Mouse (Mus musculus) liver, postnatal 0 days (tissue): ENCODE data around the gene Prss16. TPM values are rescaled to one million over a fixed set of nuclear protein-coding genes. Genes with fewer than 3 reads are reported as not detected.

Source experiments
- ATAC-seq: fragments of 200-750 bp; cut with Nextera tagmentation; 2 replicates; pipeline ENCODE4 v1.8.0; 2017; ENCODE audit warnings: mild to moderate bottlenecking, moderate library complexity
- DNase-seq: peaks from one replicate; pipeline ENCODE4 v3.0.0-alpha.2; 2016
- H3K27ac ChIP-seq: fragments of 300-500 bp; sonication (generic); 2 replicates; pipeline ENCODE4 v1.5.1; 2014; ENCODE audit warnings: antibody characterized with exemption, moderate library complexity, mild to moderate bottlenecking, low read depth
- H3K27me3 ChIP-seq: fragments of 300-500 bp; sonication (generic); 2 replicates; pipeline ENCODE4 v1.6.1; 2014; ENCODE audit warnings: low read length, control low read depth, mixed read lengths; ENCODE audit not compliant: insufficient read depth
- H3K36me3 ChIP-seq: fragments of 300-500 bp; sonication (generic); replicated peaks from 2 replicates; pipeline ENCODE4 v1.6.1; 2014; ENCODE audit warnings: mild to moderate bottlenecking, control low read depth, low read length, moderate library complexity, mixed read lengths; ENCODE audit not compliant: insufficient read depth
- H3K4me1 ChIP-seq: fragments of 300-500 bp; sonication (generic); 2 replicates; pipeline ENCODE4 v1.6.1; 2014; ENCODE audit warnings: antibody characterized with exemption, mild to moderate bottlenecking, control low read depth; ENCODE audit not compliant: insufficient read depth
- H3K4me2 ChIP-seq: fragments of 300-500 bp; sonication (generic); 2 replicates; pipeline ENCODE4 v1.6.1; 2014; ENCODE audit warnings: low read depth, mild to moderate bottlenecking, low read length, moderate library complexity, mixed read lengths
- H3K4me3 ChIP-seq: fragments of 300-500 bp; sonication (generic); 2 replicates; pipeline ENCODE4 v1.5.1; 2014; ENCODE audit warnings: low read depth, low read length
- H3K9ac ChIP-seq: fragments of 300-500 bp; sonication (generic); replicated peaks from 2 replicates; pipeline ENCODE4 v1.6.1; 2014; ENCODE audit warnings: mild to moderate bottlenecking, moderate library complexity
- H3K9me3 ChIP-seq: fragments of 300-500 bp; sonication (generic); 2 replicates; pipeline ENCODE4 v1.6.1; 2016; ENCODE audit warnings: mild to moderate bottlenecking, control low read depth, low read length, mixed read lengths
- CTCF ChIP-seq: sonication (generic); IDR thresholded peaks from 2 replicates; pipeline ENCODE4 v1.5.1; 2016; ENCODE audit warnings: antibody characterized with exemption, low read depth
- EP300 ChIP-seq: IDR thresholded peaks from 2 replicates; pipeline ENCODE4 v1.6.1; 2016; ENCODE audit warnings: antibody characterized with exemption, low read depth, mild to moderate bottlenecking
- WGBS: fragments of 180-500 bp; shearing (Covaris S2); extraction: QIAGEN DNeasy Blood & Tissue Kit; methylation state at CpG from one replicate; pipeline ENCODE4 v1.1.7; 2014; ENCODE audit not compliant: insufficient replicate concordance; 5-methylcytosine and 5-hydroxymethylcytosine counted together
- microRNA-seq: library from miRNA; unstranded; fragments of <30 nt; microRNA quantifications from one replicate; pipeline ENCODE4, GENCODE M21; 2016
- polyA plus RNA-seq: library from polyadenylated mRNA; unstranded; fragments of >200 nt; fragmentation: Nextera tagmentation; extraction: Ambion mirVana; gene quantifications from 2 replicates; pipeline ENCODE4 v1.2.1, GENCODE M21; 2015

Prss16 gene
- polyA plus RNA-seq, 1 experiment from 2014 or later, result 0.92 TPM

GRCm38 (mm10) chr13:21974726-21975473 is 34.6 kb downstream of the Prss16 start:
- ATAC-seq (peak; percentile 90), DNase-seq (peak; percentile 84)
- Histone ChIP-seq H3K4me2 (peak overlapping the region; percentile 63), H3K9ac (peak overlapping the region; percentile 71), H3K27me3 (no peaks in the 10 kb centered on the region), H3K36me3 (no peaks in the 10 kb centered on the region), H3K9me3 (no peaks in the 10 kb centered on the region), H3K4me3 (peak overlapping the region; percentile 61), H3K4me1 (no peaks in the 10 kb centered on the region), H3K27ac (peak overlapping the region; percentile 95)
- 4% methylated on average over 20 of the region's 20 CpGs for WGBS
- TF ChIP-seq EP300 (peak; percentile 64), CTCF (no peak)

- Histone ChIP-seq H3K9ac (peak overlapping the region; percentile 71), H3K36me3 (no peaks in the 10 kb centered on the region), H3K9me3 (no peaks in the 10 kb centered on the region), H3K4me3 (peak overlapping the region; percentile 61), H3K27me3 (no peaks in the 10 kb centered on the region), H3K4me1 (no peaks in the 10 kb centered on the region), H3K4me2 (peak overlapping the region; percentile 63), H3K27ac (peak overlapping the region; percentile 95)
- ATAC-seq, result peak; percentile 84
- under 1% methylated on average over 23 of the region's 23 CpGs for WGBS
- peak; percentile 94 for DNase-seq
- TF ChIP-seq EP300, result no peak
- peak; percentile 98 for TF ChIP-seq CTCF
Observed at GRCm38 (mm10) chr13:21974221-21974725, 35.3 kb downstream of the Prss16 start.

DNA sequence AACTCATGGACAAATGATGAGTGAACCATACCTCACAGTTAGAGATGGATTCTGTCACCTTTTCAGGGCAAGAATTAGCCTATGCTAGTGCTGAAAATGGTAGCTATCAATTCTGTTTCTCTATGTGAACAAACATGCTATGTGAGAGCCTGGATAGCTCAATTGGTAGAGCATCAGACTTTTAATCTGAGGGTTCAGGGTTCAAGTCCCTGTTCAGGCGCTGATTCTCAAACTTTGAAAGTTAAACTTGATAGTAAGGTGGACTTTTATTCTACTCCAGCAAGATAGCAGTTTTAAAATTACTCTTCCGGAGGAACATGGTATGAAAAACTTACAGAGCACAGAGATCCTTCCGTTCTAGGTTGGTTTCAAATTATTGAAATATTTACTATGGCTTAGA is 37.9 kb downstream of the Prss16 start:
- ATAC-seq, result no peak
- H3K4me2 ChIP-seq, result no peak overlapping the region
- H3K27ac ChIP-seq, result no peak overlapping the region
- no peak overlapping the region for H3K9ac ChIP-seq
- no peaks in the 10 kb centered on the region for H3K36me3 ChIP-seq
- WGBS, result 40% methylated on average over 3 of the region's 3 CpGs
- H3K4me1 ChIP-seq, result no peaks in the 10 kb centered on the region
- H3K9me3 ChIP-seq, result peaks cover 4% of the 10 kb centered on the region; the same call in 1 of the 2 replicates
- H3K27me3 ChIP-seq, result no peaks in the 10 kb centered on the region
- no peak overlapping the region for H3K4me3 ChIP-seq
- no peak for DNase-seq
- TF ChIP-seq EP300, result no peak
- TF ChIP-seq CTCF, result no peak

GRCm38 (mm10) chr13:21969816-21970215 is 39.7 kb downstream of the Prss16 start:
- no peak overlapping the region for H3K27ac ChIP-seq
- no peak overlapping the region for H3K4me2 ChIP-seq
- no peaks in the 10 kb centered on the region for H3K36me3 ChIP-seq
- no peak overlapping the region for H3K9ac ChIP-seq
- DNase-seq (no peak), ATAC-seq (no peak)
- no peaks in the 10 kb centered on the region for H3K27me3 ChIP-seq
- TF ChIP-seq CTCF (no peak), EP300 (no peak)
- peaks cover 4% of the 10 kb centered on the region; the same call in 1 of the 2 replicates for H3K9me3 ChIP-seq
- no peak overlapping the region for H3K4me3 ChIP-seq
- 40% methylated on average over 2 of the region's 2 CpGs for WGBS
- H3K4me1 ChIP-seq, result no peaks in the 10 kb centered on the region

GRCm38 (mm10) chr13:21969269-21969668 is 40.3 kb downstream of the Prss16 start:
- DNase-seq, result no peak
- no peak for ATAC-seq

More at GRCm38 (mm10) chr13:21969269-21969668, 40.3 kb downstream of the Prss16 start:
- Histone ChIP-seq H3K9me3 (peaks cover 4% of the 10 kb centered on the region; the same call in 1 of the 2 replicates), H3K27ac (no peak overlapping the region), H3K4me3 (no peak overlapping the region), H3K27me3 (no peaks in the 10 kb centered on the region), H3K4me2 (no peak overlapping the region), H3K4me1 (no peaks in the 10 kb centered on the region), H3K36me3 (no peaks in the 10 kb centered on the region), H3K9ac (no peak overlapping the region)
- WGBS, result 61% methylated on average over 1 of the region's 1 CpGs
- no peak for TF ChIP-seq CTCF
- no peak for TF ChIP-seq EP300

Small RNAs within 50 kb of the gene (microRNA-seq; reads per million reads assigned to microRNA genes)
- gene Gm44390 (not detected), gene Gm44486 (not detected)

Other genes starting within 250 kb of the Prss16 start
- gene Hist1h1b, start 229.1 kb downstream of the Prss16 start, polyA plus RNA-seq, result 20.0 and 27.9 TPM in 2 replicates
- 95.1 and 107 TPM in 2 replicates for gene Hist1h3i, start 226.4 kb downstream of the Prss16 start, polyA plus RNA-seq
- 8.4 and 11.4 TPM in 2 replicates for gene Hist1h2an, start 222.5 kb downstream of the Prss16 start, polyA plus RNA-seq
- gene Hist1h2bp, start 222.3 kb downstream of the Prss16 start, polyA plus RNA-seq, result 2.4 and 4.6 TPM in 2 replicates
- gene Hist1h2bq, start 199.5 kb downstream of the Prss16 start, polyA plus RNA-seq, result 14.3 and 15.4 TPM in 2 replicates
- not detected in 2 replicates for gene Hist1h2ao, start 199.3 kb downstream of the Prss16 start, polyA plus RNA-seq
- gene Hist1h4m, start 198.0 kb downstream of the Prss16 start, polyA plus RNA-seq, result not detected in 2 replicates
- gene Hist1h4n, start 177.5 kb downstream of the Prss16 start, polyA plus RNA-seq, result 9.2 and 9.8 TPM in 2 replicates
- gene Hist1h2ap, start 176.2 kb downstream of the Prss16 start, polyA plus RNA-seq, result 3,753 and 3,756 TPM in 2 replicates
- gene Hist1h2br, start 176.0 kb downstream of the Prss16 start, polyA plus RNA-seq, result 14.9 and 15.6 TPM in 2 replicates
- 0.27 and 0.32 TPM in 2 replicates for gene Zfp184, start 64.6 kb downstream of the Prss16 start, polyA plus RNA-seq
- not detected in 2 replicates for gene Pom121l2, start 28.5 kb downstream of the Prss16 start, polyA plus RNA-seq
- 8.6 and 9.9 TPM in 2 replicates for gene Hist1h2ah, start 25.8 kb upstream of the Prss16 start, polyA plus RNA-seq
- gene Hist1h2bk, start 26.1 kb upstream of the Prss16 start, polyA plus RNA-seq, result 1.7 and 2.2 TPM in 2 replicates
- 18.0 and 18.3 TPM in 2 replicates for gene Hist1h4i, start 31.6 kb upstream of the Prss16 start, polyA plus RNA-seq
- gene Hist1h2ag, start 33.2 kb upstream of the Prss16 start, polyA plus RNA-seq, result 7.4 and 9.4 TPM in 2 replicates
- 5.1 and 5.3 TPM in 2 replicates for gene Hist1h2bj, start 33.5 kb upstream of the Prss16 start, polyA plus RNA-seq
- not detected in 2 replicates for gene Vmn1r188, start 74.7 kb upstream of the Prss16 start, polyA plus RNA-seq
- gene Vmn1r189, start 96.1 kb upstream of the Prss16 start, polyA plus RNA-seq, result not detected in 2 replicates
- not detected in 2 replicates for gene Vmn1r191, start 174.2 kb upstream of the Prss16 start, polyA plus RNA-seq
- not detected in 2 replicates for gene Vmn1r192, start 181.4 kb upstream of the Prss16 start, polyA plus RNA-seq
- gene Vmn1r193, start 213.4 kb upstream of the Prss16 start, polyA plus RNA-seq, result not detected in 2 replicates
- gene Vmn1r194, start 234.5 kb upstream of the Prss16 start, polyA plus RNA-seq, result not detected in 2 replicates